Mouse (Mus musculus) testis, postnatal 10 days (tissue): ENCODE data around the gene Ddx41.

ENCODE experiments used
- DNase-seq: peaks from one replicate; pipeline ENCODE4 v3.0.0; 2021; ENCODE audit warnings: low spot score

Gene Ddx41

GRCm38 (mm10) chr13:55540933-55541332 lies 4.5 kb upstream of the Ddx41 start:
- no peak for DNase-seq

DNA sequence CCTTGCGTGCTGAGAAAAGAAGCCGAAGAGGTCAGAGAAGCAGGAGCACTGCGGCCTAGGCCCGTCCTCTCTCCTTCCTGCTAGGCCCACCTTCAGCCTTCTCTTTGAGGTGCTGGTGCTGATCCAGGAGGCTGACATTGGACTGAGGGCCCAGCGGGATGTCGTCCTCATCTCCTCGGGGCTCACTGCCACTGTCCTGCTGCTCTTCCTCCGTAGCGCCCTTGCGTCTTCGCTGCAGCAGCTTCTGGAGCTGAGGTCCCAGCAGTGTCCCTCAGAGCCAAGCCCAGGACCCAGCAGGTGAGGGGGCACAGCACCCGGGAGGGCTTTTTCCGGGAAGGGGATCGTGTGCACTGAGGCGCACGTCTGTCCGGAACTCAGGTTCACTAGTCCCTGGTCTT lies 663 bp downstream of the Ddx41 start:
- DNase-seq = no peak

DNA sequence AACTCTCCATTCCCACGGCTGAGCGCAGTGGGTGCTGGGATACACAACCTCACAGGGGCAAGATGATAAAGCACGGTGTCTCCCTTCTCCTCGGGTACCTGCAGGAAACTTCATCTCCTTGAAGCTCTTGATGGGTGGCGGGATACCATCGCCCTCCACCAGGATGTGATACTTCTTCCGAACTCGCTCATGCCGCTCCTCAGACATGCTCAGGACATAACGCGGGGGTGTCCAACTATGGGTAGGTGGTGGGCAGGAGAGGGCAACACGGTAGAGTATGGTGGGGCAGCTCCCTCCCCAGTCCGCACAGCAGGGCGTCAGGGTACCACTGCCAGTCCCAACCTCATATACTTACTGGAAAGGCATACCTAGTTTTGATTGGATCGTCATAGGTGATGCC lies 1.3 kb downstream of the Ddx41 start:
- DNase-seq = no peak

- DNase-seq = no peak
Measured at GRCm38 (mm10) chr13:55529198-55529915, 7.1 kb downstream of the Ddx41 start, which contains the start of gene Dok3. TSS of gene Dok3 (minus strand) at chr13:55529296.

DNA sequence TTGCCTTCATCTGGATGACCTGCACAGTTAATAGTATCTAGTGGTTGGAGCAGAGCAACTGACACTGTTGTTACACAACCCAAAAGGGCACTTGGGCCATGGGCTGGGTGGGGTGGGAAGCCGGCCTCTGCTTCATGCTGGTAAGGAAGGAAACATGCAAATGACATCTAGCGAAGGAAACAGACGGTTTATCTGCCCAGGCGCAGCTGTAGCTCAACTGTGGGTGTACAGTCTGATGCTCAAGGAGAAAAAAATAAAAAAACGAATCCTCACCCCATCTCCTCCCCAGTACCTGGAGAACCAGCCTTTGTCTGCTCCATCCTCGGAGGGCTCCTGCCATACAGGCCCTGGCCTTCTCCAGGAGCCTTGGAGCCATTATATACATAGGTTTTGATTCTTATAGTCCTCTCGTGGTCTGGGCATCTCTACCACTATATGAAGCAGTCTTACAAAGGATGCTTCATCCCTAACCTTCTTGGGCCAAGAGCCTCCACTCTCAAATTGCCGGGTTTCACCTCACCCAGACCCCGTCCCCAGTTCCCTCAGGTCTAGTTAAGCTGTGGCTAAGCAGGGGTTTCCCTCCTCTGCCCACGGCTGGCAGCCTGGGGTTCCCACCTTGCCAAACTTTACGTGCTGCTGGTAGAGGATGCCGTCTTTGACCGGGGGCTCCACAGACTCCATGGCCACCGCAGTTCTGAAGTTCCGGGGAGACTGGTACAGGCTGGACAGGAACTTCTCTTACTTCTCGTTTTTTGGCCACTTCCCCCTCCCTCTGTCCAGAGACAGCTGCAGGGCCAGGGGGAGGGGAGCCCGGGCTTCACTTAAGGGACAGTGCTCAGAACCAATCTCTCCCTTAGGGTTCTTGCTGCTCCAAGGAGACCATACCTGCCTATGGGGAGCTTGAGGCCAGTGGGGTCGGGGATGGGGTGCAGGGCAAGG lies 8.4 kb downstream of the Ddx41 start:
- DNase-seq = no peak

- no peak for DNase-seq
Measured at GRCm38 (mm10) chr13:55527212-55527611, 9.2 kb downstream of the Ddx41 start.

DNA sequence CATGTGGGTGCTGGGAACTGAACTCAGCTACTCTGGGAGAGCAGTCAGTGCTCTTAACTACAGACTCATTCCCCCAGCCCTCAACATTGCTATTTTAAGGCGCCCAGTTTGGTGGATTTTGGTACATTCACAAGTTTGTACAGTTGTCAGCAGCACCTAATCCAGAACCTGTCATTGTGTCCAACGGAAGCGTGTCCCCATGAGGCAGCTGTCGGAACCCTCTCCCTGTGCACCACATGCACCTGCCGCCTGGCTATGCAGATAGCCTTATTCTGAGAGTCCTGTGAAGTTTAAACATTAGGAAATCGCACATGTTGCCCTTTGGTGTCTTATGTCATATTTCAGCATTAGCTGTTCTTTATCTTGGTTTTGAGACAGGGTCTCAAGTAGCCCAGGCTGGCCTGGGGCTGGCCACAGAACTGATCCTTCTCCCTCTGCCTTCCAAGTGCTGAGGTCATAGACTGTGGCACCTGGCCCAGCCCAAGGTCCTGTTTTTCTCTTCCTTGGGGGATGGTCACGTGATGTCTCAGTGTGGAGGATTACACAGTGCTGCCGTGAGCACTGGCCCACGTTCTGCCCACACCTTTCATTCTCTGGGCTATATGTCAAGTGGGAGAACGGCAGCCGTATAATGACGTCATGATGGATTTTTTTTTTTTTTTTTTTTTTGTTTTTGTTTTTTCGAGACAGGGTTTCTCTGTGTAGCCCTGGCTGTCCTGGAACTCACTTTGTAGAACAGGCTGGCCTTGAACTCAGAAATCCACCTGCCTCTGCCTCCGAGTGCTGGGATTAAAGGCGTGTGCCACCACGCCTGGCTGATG lies 10.5 kb downstream of the Ddx41 start:
- no peak for DNase-seq

DNA sequence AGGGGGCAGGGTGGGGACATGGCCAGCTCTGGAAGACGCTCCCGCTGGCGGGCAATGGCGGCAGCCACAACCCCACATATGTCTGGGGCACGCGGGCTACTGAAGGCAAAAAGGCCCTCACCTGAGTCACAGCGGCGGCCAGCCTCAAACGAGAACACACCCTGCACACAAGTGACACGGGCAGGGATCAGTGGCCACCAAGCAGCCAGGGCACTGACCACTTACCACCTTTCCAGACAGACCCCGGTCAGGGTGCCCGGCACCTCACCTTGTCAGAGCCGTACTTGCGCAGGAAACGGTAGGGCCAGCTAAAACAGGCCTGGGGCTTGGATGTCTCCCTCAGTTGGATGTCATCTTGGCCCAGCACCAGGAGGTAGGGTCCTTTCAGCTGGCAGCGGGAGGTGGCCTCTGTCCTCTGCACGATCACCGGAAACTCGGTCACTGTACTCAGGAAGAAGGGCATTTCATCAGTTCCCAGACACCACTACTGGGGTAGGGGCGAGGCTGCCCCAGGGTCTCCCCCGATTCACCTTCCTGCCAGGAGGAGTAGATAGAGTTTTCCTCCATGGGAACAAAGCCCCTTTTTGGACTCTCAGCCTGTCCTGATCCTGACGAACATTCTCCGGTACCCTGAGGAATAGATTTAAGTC lies 12.4 kb downstream of the Ddx41 start:
- no peak for DNase-seq

- DNase-seq = peak; percentile 75
Measured at GRCm38 (mm10) chr13:55523278-55523677, 13.2 kb downstream of the Ddx41 start.

- peak; percentile 41 for DNase-seq
Measured at GRCm38 (mm10) chr13:55522730-55523129, 13.7 kb downstream of the Ddx41 start.

- DNase-seq = no peak
Measured at GRCm38 (mm10) chr13:55519606-55520005, 16.9 kb downstream of the Ddx41 start.

DNA sequence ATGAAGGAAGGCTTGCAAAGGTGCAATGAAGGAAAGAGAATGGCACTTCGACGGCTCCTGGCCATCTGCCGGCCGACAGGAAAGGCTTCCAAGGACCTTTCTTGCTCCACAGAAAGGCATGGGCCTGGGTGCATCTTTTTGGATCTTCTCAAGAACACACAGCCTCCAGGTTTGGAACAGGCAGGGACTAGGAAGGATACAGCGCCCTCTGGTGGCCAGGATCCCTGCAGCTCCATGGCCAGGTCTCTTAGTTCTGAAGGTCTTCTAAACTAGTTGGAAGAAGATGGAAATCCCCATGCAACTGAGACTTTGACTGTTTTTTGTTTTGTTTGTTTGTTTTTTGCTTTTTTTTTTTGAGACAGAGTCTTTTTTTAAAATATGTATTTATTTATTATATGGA lies 19.5 kb downstream of the Ddx41 start:
- DNase-seq = peak; percentile 97

DNA sequence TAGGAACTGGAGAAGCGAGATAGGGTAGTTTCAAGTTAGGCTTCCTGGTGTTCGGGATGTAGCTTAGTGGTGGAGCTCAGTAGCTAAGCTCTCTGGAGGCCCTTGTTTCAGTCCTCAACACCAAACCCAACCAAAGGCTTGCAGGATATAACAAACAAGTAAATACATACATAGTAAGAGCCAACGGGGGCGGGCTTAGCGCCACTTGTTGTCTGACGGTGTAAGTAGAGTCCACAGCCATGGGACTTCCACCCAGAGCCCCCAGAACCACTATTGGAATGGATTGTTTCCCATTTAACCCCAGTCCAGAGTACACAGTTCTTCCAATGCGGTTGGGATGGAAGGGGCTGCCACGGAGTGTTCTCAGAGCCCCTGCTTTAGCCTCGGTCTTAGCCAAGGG lies 22.6 kb downstream of the Ddx41 start:
- no peak for DNase-seq

DNA sequence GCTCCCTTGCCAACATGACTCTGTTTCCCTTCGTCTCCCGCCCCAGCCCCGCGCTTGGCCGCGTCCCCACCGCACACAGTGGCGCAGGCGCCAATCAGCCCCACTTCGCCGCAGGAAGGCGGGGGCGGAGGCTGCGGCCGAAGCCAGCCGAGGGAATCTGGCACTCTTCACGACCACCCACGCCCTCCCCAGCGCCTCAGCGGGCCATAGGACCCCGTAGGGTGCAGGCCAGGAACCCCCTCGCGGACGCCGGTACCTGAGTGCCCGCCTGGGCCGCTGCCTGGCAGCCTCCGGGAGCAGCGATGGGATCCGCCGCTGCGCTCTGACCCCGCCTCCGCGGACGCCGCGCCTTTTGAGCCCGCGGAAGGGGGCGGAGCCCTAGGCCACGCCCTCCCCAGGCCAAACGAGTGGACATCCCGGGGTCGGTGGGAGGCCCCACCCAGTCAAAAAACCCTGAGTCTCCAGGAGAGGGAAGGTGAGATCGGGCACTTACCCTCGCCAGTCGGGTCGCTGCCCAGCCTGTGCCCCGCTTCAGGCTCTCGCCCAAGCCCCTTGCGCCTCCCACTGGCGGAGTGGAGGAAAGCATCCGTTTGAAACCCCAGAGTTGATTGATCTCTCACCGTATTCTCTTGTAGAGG lies 23.2 kb downstream of the Ddx41 start, which contains the start of gene Pdlim7:
Gene Pdlim7, minus strand, starts transcription at position 566 of the 638 bp plus-strand sequence.
- DNase-seq = peak; percentile 96

DNA sequence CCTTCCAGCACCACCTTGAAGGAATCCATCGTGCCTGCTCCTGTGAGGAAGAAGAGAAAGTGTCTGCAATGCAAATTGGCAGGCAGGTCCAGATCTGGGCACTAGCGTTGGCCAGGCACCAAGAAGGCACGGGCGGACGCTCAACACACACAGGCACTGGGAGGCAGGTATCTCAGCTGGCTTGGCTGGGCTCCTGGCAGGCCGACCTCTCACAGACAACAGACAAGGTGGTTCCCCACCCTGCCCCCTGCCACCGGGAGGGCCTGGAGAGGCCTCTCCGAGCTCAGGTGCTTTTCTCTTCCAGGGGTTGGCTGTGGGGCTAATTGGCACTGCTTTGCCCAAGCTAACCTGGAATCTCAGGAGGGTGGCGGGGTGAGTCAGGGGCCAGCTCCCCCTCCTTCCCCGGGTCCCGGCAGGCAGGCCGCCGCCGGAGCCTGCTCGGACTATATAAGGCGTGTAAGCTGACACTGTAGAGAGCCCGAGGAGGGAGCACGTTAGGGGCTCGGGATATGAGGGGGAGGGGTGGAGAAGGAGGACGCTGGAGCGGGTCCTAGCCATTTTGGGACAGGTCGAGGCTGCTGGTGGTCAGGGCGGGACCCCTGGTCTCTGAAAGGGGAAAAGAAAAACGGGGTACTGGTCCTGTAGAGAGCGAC lies 24.0 kb downstream of the Ddx41 start:
- peak; percentile 70 for DNase-seq

DNA sequence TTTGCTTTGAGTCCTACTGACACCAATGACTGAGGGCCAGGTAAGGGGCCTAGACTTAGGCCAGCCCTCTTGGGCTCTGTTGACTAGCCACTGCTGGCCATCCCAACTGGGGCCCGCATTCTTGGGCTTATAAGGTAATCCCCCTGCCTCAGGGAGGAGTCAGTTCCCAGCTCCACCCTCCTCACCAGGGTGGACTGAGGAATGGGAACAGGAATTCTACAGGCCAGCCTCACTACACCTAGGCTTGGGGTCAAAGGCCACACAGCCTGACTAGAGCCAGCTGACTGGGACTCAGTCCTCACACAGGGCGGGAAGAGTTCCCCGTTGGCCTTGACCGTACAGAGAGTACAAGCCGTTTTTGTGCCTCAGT lies 25.0 kb downstream of the Ddx41 start:
- no peak for DNase-seq

- DNase-seq = peak; percentile 82
Measured at GRCm38 (mm10) chr13:55510668-55511491, 25.6 kb downstream of the Ddx41 start.

- no peak for DNase-seq
Measured at GRCm38 (mm10) chr13:55510332-55510667, 26.2 kb downstream of the Ddx41 start.

GRCm38 (mm10) chr13:55508531-55508930 lies 27.9 kb downstream of the Ddx41 start:
- DNase-seq = no peak

DNA sequence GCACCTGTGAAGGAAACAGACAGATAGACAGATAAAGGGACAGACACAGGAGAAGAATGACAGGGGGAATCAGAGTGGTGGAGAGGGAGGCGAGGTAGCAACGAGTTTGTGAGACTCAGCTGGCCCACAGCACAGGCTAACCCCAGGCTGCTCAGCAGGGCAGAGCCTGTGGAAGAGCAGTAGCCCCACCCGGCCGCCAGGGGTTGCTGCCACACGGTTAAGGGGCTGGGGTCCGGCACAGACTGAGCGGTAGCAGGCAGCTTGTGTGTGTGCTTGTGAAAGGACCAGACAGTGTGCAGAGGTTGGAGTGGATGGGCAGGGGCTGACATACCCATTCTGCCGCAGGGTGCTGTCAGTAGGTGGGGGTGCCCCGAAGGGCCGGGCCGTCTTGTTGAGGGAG lies 28.6 kb downstream of the Ddx41 start:
- DNase-seq = no peak
